Mouse (Mus musculus): ENCODE measurements around the gene C1ql1. TPM values are rescaled to one million over a fixed set of nuclear protein-coding genes. Genes with fewer than 3 reads are reported as not detected.
"Not testable (repeated sequence)": the region's sequence is repeated elsewhere in the genome, so short reads cannot be mapped to it uniquely, and the experiment has no call there.

The C1ql1 gene
- total RNA-seq (2021) = not detected

GRCm38 (mm10) chr11:102946265-102946991 lies at the start of gene C1ql1:
Gene C1ql1, minus strand, starts transcription at chr11:102946688.
- intact Hi-C loops (cut with DNase I) = no loop called here
- peak; percentile 74 for DNase-seq (ENCODE audit: low spot score)

- no peak for DNase-seq (ENCODE audit: low spot score)
- intact Hi-C loops (cut with DNase I) = loop anchor here (2.0 to 5.0 kb wide), 2 partner anchors 58 to 223 kb away; no protein-coding TSS in a partner anchor
Observed at GRCm38 (mm10) chr11:102994952-102995351, 48.5 kb upstream of the C1ql1 start.

- intact Hi-C loops (cut with DNase I) = loop anchor here (1.0 to 5.0 kb wide), 3 partner anchors 59 to 221 kb away; no protein-coding TSS in a partner anchor
Observed at GRCm38 (mm10) chr11:102993420-102994029, 47.0 kb upstream of the C1ql1 start.

GRCm38 (mm10) chr11:102992940-102993339 lies 46.5 kb upstream of the C1ql1 start:
- DNase-seq (ENCODE audit: low spot score) = no peak
- intact Hi-C loops (cut with DNase I) = loop anchor here (1.0 to 5.0 kb wide), 2 partner anchors 94 to 221 kb away; no protein-coding TSS in a partner anchor

More at GRCm38 (mm10) chr11:102993420-102994029, 47.0 kb upstream of the C1ql1 start:
- DNase-seq (ENCODE audit: low spot score) = no peak

GRCm38 (mm10) chr11:102991681-102992080 lies 45.2 kb upstream of the C1ql1 start:
- intact Hi-C loops (cut with DNase I) = loop anchor here (5.0 kb wide), 1 partner anchor 219 kb away; no protein-coding TSS in a partner anchor
- DNase-seq (ENCODE audit: low spot score) = no peak

- intact Hi-C loops (cut with DNase I) = loop anchor here (5.0 kb wide), 1 partner anchor 218 kb away; no protein-coding TSS in a partner anchor
- DNase-seq (ENCODE audit: low spot score) = no peak
Observed at GRCm38 (mm10) chr11:102990152-102990663, 43.7 kb upstream of the C1ql1 start.

- intact Hi-C loops (cut with DNase I) = loop anchor here (5.0 kb wide), 1 partner anchor 217 kb away; no protein-coding TSS in a partner anchor
- no peak for DNase-seq (ENCODE audit: low spot score)
Observed at GRCm38 (mm10) chr11:102989641-102990151, 43.2 kb upstream of the C1ql1 start.

- intact Hi-C loops (cut with DNase I) = no loop called here
- DNase-seq (ENCODE audit: low spot score) = no peak
Observed at GRCm38 (mm10) chr11:102985160-102985559, 38.7 kb upstream of the C1ql1 start.

GRCm38 (mm10) chr11:102984615-102985014 lies 38.1 kb upstream of the C1ql1 start:
- intact Hi-C loops (cut with DNase I) = no loop called here
- no peak for DNase-seq (ENCODE audit: low spot score)

- DNase-seq (ENCODE audit: low spot score) = no peak
- intact Hi-C loops (cut with DNase I) = no loop called here
Observed at GRCm38 (mm10) chr11:102984086-102984485, 37.6 kb upstream of the C1ql1 start.

- intact Hi-C loops (cut with DNase I) = no loop called here
- no peak for DNase-seq (ENCODE audit: low spot score)
Observed at GRCm38 (mm10) chr11:102981151-102981890, 34.8 kb upstream of the C1ql1 start.

GRCm38 (mm10) chr11:102978052-102978666 lies 31.7 kb upstream of the C1ql1 start:
- no peak for DNase-seq (ENCODE audit: low spot score)

GRCm38 (mm10) chr11:102975966-102976365 lies 29.5 kb upstream of the C1ql1 start:
- DNase-seq (ENCODE audit: low spot score); intact Hi-C loops (cut with DNase I): not testable (repeated sequence)

More at GRCm38 (mm10) chr11:102978052-102978666, 31.7 kb upstream of the C1ql1 start:
- intact Hi-C loops (cut with DNase I) = no loop called here

- intact Hi-C loops (cut with DNase I) = loop anchor here (5.0 kb wide), 1 partner anchor 35 kb away; no protein-coding TSS in a partner anchor
- DNase-seq (ENCODE audit: low spot score) = no peak
Observed at GRCm38 (mm10) chr11:102972326-102972725, 25.8 kb upstream of the C1ql1 start.

GRCm38 (mm10) chr11:102971604-102972003 lies 25.1 kb upstream of the C1ql1 start:
- intact Hi-C loops (cut with DNase I) = loop anchor here (5.0 kb wide), 1 partner anchor 34 kb away; no protein-coding TSS in a partner anchor
- no peak for DNase-seq (ENCODE audit: low spot score)

- intact Hi-C loops (cut with DNase I) = no loop called here
- DNase-seq (ENCODE audit: low spot score) = no peak
Observed at GRCm38 (mm10) chr11:102964547-102965091, 18.1 kb upstream of the C1ql1 start.

GRCm38 (mm10) chr11:102963855-102964546 lies 17.5 kb upstream of the C1ql1 start:
- intact Hi-C loops (cut with DNase I) = no loop called here
- DNase-seq (ENCODE audit: low spot score) = no peak

- intact Hi-C loops (cut with DNase I) = no loop called here
- DNase-seq (ENCODE audit: low spot score) = no peak
Observed at GRCm38 (mm10) chr11:102963246-102963854, 16.9 kb upstream of the C1ql1 start.
